Mouse (Mus musculus) liver, embryonic 14.5 days (tissue): Measurements from ENCODE around the gene Dcps. TPM values are rescaled to one million over a fixed set of nuclear protein-coding genes. Genes with fewer than 3 reads are reported as not detected.

Experiments
- ATAC-seq: fragments of 200-750 bp; cut with Nextera tagmentation; 2 replicates; pipeline ENCODE4 v1.8.0; 2017; ENCODE audit warnings: moderate number of reproducible peaks, mild to moderate bottlenecking, moderate library complexity; ENCODE audit not compliant: insufficient read depth
- DNase-seq, 3 experiments: peaks; one replicate each; pipeline ENCODE4 v3.0.0-alpha.2; 2012 to 2013; ENCODE audit warnings: low read depth in 3 of 3, low spot score in 3 of 3
- H3K27ac ChIP-seq: fragments of 300-500 bp; sonication (generic); 2 replicates; pipeline ENCODE4 v1.5.1; 2014; ENCODE audit warnings: moderate library complexity, mild to moderate bottlenecking, control low read depth, inconsistent platforms
- H3K27me3 ChIP-seq: fragments of 300-500 bp; sonication (generic); 2 replicates; pipeline ENCODE4 v1.6.1; 2014; ENCODE audit warnings: mild to moderate bottlenecking, low read length, moderate library complexity; ENCODE audit not compliant: control insufficient read depth, insufficient read depth
- H3K36me3 ChIP-seq: fragments of 300-500 bp; sonication (generic); replicated peaks from 2 replicates; pipeline ENCODE4 v1.6.1; 2014; ENCODE audit warnings: low read depth; ENCODE audit not compliant: control insufficient read depth, insufficient read depth
- H3K4me1 ChIP-seq, 2 experiments: fragments of 200-500 bp in 1 of 2; fragments of 300-500 bp in 1 of 2; sonication (generic) in 1 of 2; replicated peaks; 2 replicates each; pipeline ENCODE4 v1.6.1; 2012 to 2014; ENCODE audit warnings: antibody characterized with exemption in 1 of 2, inconsistent platforms in 1 of 2, low read length in 1 of 2; ENCODE audit not compliant: control insufficient read depth in 2 of 2, insufficient read depth in 2 of 2
- H3K4me2 ChIP-seq: fragments of 300-500 bp; sonication (generic); 2 replicates; pipeline ENCODE4 v1.6.1; 2014; ENCODE audit warnings: low read depth, mild to moderate bottlenecking, control low read depth, moderate library complexity
- H3K4me3 ChIP-seq, 2 experiments: fragments of 200-500 bp in 1 of 2; fragments of 300-500 bp in 1 of 2; sonication (generic) in 1 of 2; 2 replicates each; pipeline ENCODE4 v1.5.1; 2012 to 2014; ENCODE audit warnings: low read depth in 2 of 2, low read length in 2 of 2, mild to moderate bottlenecking in 2 of 2, control low read depth in 1 of 2, inconsistent platforms in 1 of 2, moderate library complexity in 1 of 2; ENCODE audit not compliant: insufficient read depth in 1 of 2
- H3K9ac ChIP-seq: fragments of 300-500 bp; sonication (generic); replicated peaks from 2 replicates; pipeline ENCODE4 v1.6.1; 2014; ENCODE audit warnings: mild to moderate bottlenecking, control low read depth, moderate library complexity
- H3K9me3 ChIP-seq: fragments of 300-500 bp; sonication (generic); 2 replicates; pipeline ENCODE4 v1.6.1; 2016; ENCODE audit warnings: low read length, mixed read lengths; ENCODE audit not compliant: control insufficient read depth
- CTCF ChIP-seq: IDR thresholded peaks from 2 replicates; pipeline ENCODE4 v1.5.1; 2016; ENCODE audit warnings: antibody characterized with exemption, low read depth, control low read depth
- EP300 ChIP-seq: IDR thresholded peaks from 2 replicates; pipeline ENCODE4 v1.6.1; 2016; ENCODE audit warnings: antibody characterized with exemption, low read depth
- WGBS: fragments of 180-500 bp; shearing (Covaris S2); extraction: QIAGEN DNeasy Blood & Tissue Kit; methylation state at CpG from one replicate; pipeline ENCODE4 v1.1.7; 2014; ENCODE audit not compliant: insufficient replicate concordance; 5-methylcytosine and 5-hydroxymethylcytosine counted together
- polyA plus RNA-seq, 2 experiments: library from polyadenylated mRNA; depleted of rRNA in 1 of 2; stranded (reverse) in 1 of 2; unstranded in 1 of 2; fragments of >200 nt; fragmentation: Nextera tagmentation in 1 of 2; extraction: Ambion mirVana in 1 of 2; gene quantifications; 2 replicates each; pipeline versions ENCODE4 v1.2.1 to v1.2.3; 2012 to 2014

Gene Dcps
- polyA plus RNA-seq, 2 experiments = 36.5 to 48.0 TPM

GRCm38 (mm10) chr9:35161721-35162120 lies 14.1 kb downstream of the Dcps start:
- ATAC-seq (no peak), DNase-seq (no peak)
- Histone ChIP-seq H3K9ac (no peak overlapping the region), H3K9me3 (no peaks in the 10 kb centered on the region), H3K27ac (no peak overlapping the region), H3K27me3 (no peaks in the 10 kb centered on the region), H3K4me3 (no peak overlapping the region), H3K4me2 (no peak overlapping the region), H3K4me1 (peaks cover 0 to 4% of the 10 kb centered on the region in 2 experiments; a peak in 1 of 4 replicates), H3K36me3 (no peaks in the 10 kb centered on the region; the same call in none of the 2 replicates)
- TF ChIP-seq EP300 = no peak
- no peak for TF ChIP-seq CTCF
- 80% methylated on average over 7 of the region's 7 CpGs for WGBS

GRCm38 (mm10) chr9:35160662-35161061 lies 15.2 kb downstream of the Dcps start:
- ATAC-seq (no peak), DNase-seq (no peak)
- Histone ChIP-seq H3K27ac (no peak overlapping the region), H3K4me2 (no peak overlapping the region), H3K27me3 (no peaks in the 10 kb centered on the region), H3K9me3 (no peaks in the 10 kb centered on the region), H3K36me3 (no peaks in the 10 kb centered on the region; the same call in none of the 2 replicates), H3K4me3 (no peak overlapping the region), H3K9ac (no peak overlapping the region), H3K4me1 (peaks cover 0 to 4% of the 10 kb centered on the region in 2 experiments; a peak in 1 of 4 replicates)
- WGBS = 75% methylated on average over 2 of the region's 2 CpGs
- TF ChIP-seq CTCF = no peak
- TF ChIP-seq EP300 = no peak

- DNase-seq = no peak
- no peaks in the 10 kb centered on the region; the same call in 1 of the 2 replicates for H3K36me3 ChIP-seq
- WGBS = 71% methylated on average over 3 of the region's 3 CpGs
- no peak overlapping the region for H3K4me2 ChIP-seq
- H3K27ac ChIP-seq = no peak overlapping the region
- ATAC-seq = no peak
- no peak overlapping the region for H3K9ac ChIP-seq
- H3K27me3 ChIP-seq = no peaks in the 10 kb centered on the region
- no peak overlapping the region for H3K4me3 ChIP-seq
- no peak for TF ChIP-seq EP300
- TF ChIP-seq CTCF = no peak
- no peaks in the 10 kb centered on the region for H3K9me3 ChIP-seq
- H3K4me1 ChIP-seq = 0 out of 4 replicates have a peak, but pooled peaks cover 0 to 2% of the 10 kb centered on the region in 2 experiments
Measured at GRCm38 (mm10) chr9:35158477-35158876, 17.4 kb downstream of the Dcps start.

GRCm38 (mm10) chr9:35156862-35157261 lies 19.0 kb downstream of the Dcps start:
- no peak overlapping the region for H3K27ac ChIP-seq

GRCm38 (mm10) chr9:35156002-35156710 lies 19.7 kb downstream of the Dcps start:
- H3K36me3 ChIP-seq = no peaks in the 10 kb centered on the region
- H3K27ac ChIP-seq = no peak overlapping the region
- WGBS = 78% methylated on average over 5 of the region's 5 CpGs
- no peak overlapping the region for H3K9ac ChIP-seq
- H3K4me3 ChIP-seq = no peak overlapping the region
- ATAC-seq (no peak), DNase-seq (no peak)
- H3K9me3 ChIP-seq = no peaks in the 10 kb centered on the region
- H3K4me1 ChIP-seq = 0 out of 4 replicates have a peak, but pooled peaks cover 0 to 2% of the 10 kb centered on the region in 2 experiments
- H3K27me3 ChIP-seq = no peaks in the 10 kb centered on the region
- no peak for TF ChIP-seq CTCF
- TF ChIP-seq EP300 = no peak
- no peak overlapping the region for H3K4me2 ChIP-seq

More at GRCm38 (mm10) chr9:35156862-35157261, 19.0 kb downstream of the Dcps start:
- 74% methylated on average over 4 of the region's 4 CpGs for WGBS
- no peak for ATAC-seq
- no peaks in the 10 kb centered on the region for H3K9me3 ChIP-seq
- H3K27me3 ChIP-seq = no peaks in the 10 kb centered on the region
- DNase-seq = no peak
- H3K9ac ChIP-seq = no peak overlapping the region
- H3K36me3 ChIP-seq = no peaks in the 10 kb centered on the region
- 0 out of 4 replicates have a peak, but pooled peaks cover 0 to 2% of the 10 kb centered on the region in 2 experiments for H3K4me1 ChIP-seq
- no peak overlapping the region for H3K4me2 ChIP-seq
- no peak overlapping the region for H3K4me3 ChIP-seq
- TF ChIP-seq EP300 (no peak), CTCF (no peak)
